Mouse (Mus musculus): ENCODE results near the gene Gm38394.
A peak's percentile ranks its signal among the peaks of the same experiment; 100 is the strongest.

Gene Gm38394

GRCm38 (mm10) chr1:133664203-133664970, 3.3 kb upstream of the Gm38394 start:
- DNase-seq (ENCODE audit: low read depth, low spot score) = peak; percentile 88

GRCm38 (mm10) chr1:133663427-133663826, 2.3 kb upstream of the Gm38394 start:
- DNase-seq (ENCODE audit: low read depth, low spot score) = no peak

GRCm38 (mm10) chr1:133662941-133663340, 1.8 kb upstream of the Gm38394 start:
- DNase-seq (ENCODE audit: low read depth, low spot score) = no peak

- peak; percentile 96 for DNase-seq (ENCODE audit: low read depth, low spot score)
Observed at GRCm38 (mm10) chr1:133660466-133661202, 484 bp downstream of the Gm38394 start, which contains the start of gene Zbed6. Zbed6 (minus strand) TSS chr1:133660885.

- DNase-seq (ENCODE audit: low read depth, low spot score) = no peak
Observed at GRCm38 (mm10) chr1:133658878-133659277, 2.2 kb downstream of the Gm38394 start.

GRCm38 (mm10) chr1:133656811-133657210, 4.3 kb downstream of the Gm38394 start:
- no peak for DNase-seq (ENCODE audit: low read depth, low spot score)

- DNase-seq (ENCODE audit: low read depth, low spot score) = no peak
Observed at GRCm38 (mm10) chr1:133653033-133653432, 8.1 kb downstream of the Gm38394 start.

- DNase-seq (ENCODE audit: low read depth, low spot score) = peak; percentile 38
Observed at GRCm38 (mm10) chr1:133650288-133651055, 10.6 kb downstream of the Gm38394 start.

GRCm38 (mm10) chr1:133645652-133646051, 15.5 kb downstream of the Gm38394 start:
- no peak for DNase-seq (ENCODE audit: low read depth, low spot score)

GRCm38 (mm10) chr1:133641163-133641562, 20.0 kb downstream of the Gm38394 start:
- no peak for DNase-seq (ENCODE audit: low read depth, low spot score)

- DNase-seq (ENCODE audit: low read depth, low spot score) = no peak
Observed at GRCm38 (mm10) chr1:133638517-133638916, 22.6 kb downstream of the Gm38394 start.

- no peak for DNase-seq (ENCODE audit: low read depth, low spot score)
Observed at GRCm38 (mm10) chr1:133632168-133632567, 28.9 kb downstream of the Gm38394 start.

GRCm38 (mm10) chr1:133625052-133625451, 36.1 kb downstream of the Gm38394 start:
- DNase-seq (ENCODE audit: low read depth, low spot score) = no peak

- DNase-seq (ENCODE audit: low read depth, low spot score) = no peak
Observed at GRCm38 (mm10) chr1:133618311-133618710, 42.8 kb downstream of the Gm38394 start.

- no peak for DNase-seq (ENCODE audit: low read depth, low spot score)
Observed at GRCm38 (mm10) chr1:133617908-133618307, 43.2 kb downstream of the Gm38394 start.

GRCm38 (mm10) chr1:133613817-133614216, 47.3 kb downstream of the Gm38394 start:
- DNase-seq (ENCODE audit: low read depth, low spot score) = peak; percentile 71

GRCm38 (mm10) chr1:133611436-133611835, 49.7 kb downstream of the Gm38394 start:
- DNase-seq (ENCODE audit: low read depth, low spot score) = no peak

- DNase-seq (ENCODE audit: low read depth, low spot score) = no peak
Observed at GRCm38 (mm10) chr1:133610601-133611000, 50.5 kb downstream of the Gm38394 start.

GRCm38 (mm10) chr1:133609771-133610502, 51.2 kb downstream of the Gm38394 start, which contains the start of gene Snrpe:
Snrpe (minus strand) TSS chr1:133610291.
- peak; percentile 100 for DNase-seq (ENCODE audit: low read depth, low spot score)

- DNase-seq (ENCODE audit: low read depth, low spot score) = no peak
Observed at GRCm38 (mm10) chr1:133603174-133603573, 57.9 kb downstream of the Gm38394 start.

- DNase-seq (ENCODE audit: low read depth, low spot score) = no peak
Observed at GRCm38 (mm10) chr1:133596298-133597007, 64.7 kb downstream of the Gm38394 start.
